Mouse (Mus musculus) liver, postnatal 0 days (tissue): ENCODE results near the gene Pimreg. TPM values are rescaled to one million over a fixed set of nuclear protein-coding genes. Genes with fewer than 3 reads are reported as not detected.

Experiments
- ATAC-seq: fragments of 200-750 bp; cut with Nextera tagmentation; 2 replicates; pipeline ENCODE4 v1.8.0; 2017; ENCODE audit warnings: mild to moderate bottlenecking, moderate library complexity
- DNase-seq: peaks from one replicate; pipeline ENCODE4 v3.0.0-alpha.2; 2016
- H3K27ac ChIP-seq: fragments of 300-500 bp; sonication (generic); 2 replicates; pipeline ENCODE4 v1.5.1; 2014; ENCODE audit warnings: antibody characterized with exemption, moderate library complexity, mild to moderate bottlenecking, low read depth
- H3K27me3 ChIP-seq: fragments of 300-500 bp; sonication (generic); 2 replicates; pipeline ENCODE4 v1.6.1; 2014; ENCODE audit warnings: low read length, control low read depth, mixed read lengths; ENCODE audit not compliant: insufficient read depth
- H3K36me3 ChIP-seq: fragments of 300-500 bp; sonication (generic); replicated peaks from 2 replicates; pipeline ENCODE4 v1.6.1; 2014; ENCODE audit warnings: mild to moderate bottlenecking, control low read depth, low read length, moderate library complexity, mixed read lengths; ENCODE audit not compliant: insufficient read depth
- H3K4me1 ChIP-seq: fragments of 300-500 bp; sonication (generic); 2 replicates; pipeline ENCODE4 v1.6.1; 2014; ENCODE audit warnings: antibody characterized with exemption, mild to moderate bottlenecking, control low read depth; ENCODE audit not compliant: insufficient read depth
- H3K4me2 ChIP-seq: fragments of 300-500 bp; sonication (generic); 2 replicates; pipeline ENCODE4 v1.6.1; 2014; ENCODE audit warnings: low read depth, mild to moderate bottlenecking, low read length, moderate library complexity, mixed read lengths
- H3K4me3 ChIP-seq: fragments of 300-500 bp; sonication (generic); 2 replicates; pipeline ENCODE4 v1.5.1; 2014; ENCODE audit warnings: low read depth, low read length
- H3K9ac ChIP-seq: fragments of 300-500 bp; sonication (generic); replicated peaks from 2 replicates; pipeline ENCODE4 v1.6.1; 2014; ENCODE audit warnings: mild to moderate bottlenecking, moderate library complexity
- H3K9me3 ChIP-seq: fragments of 300-500 bp; sonication (generic); 2 replicates; pipeline ENCODE4 v1.6.1; 2016; ENCODE audit warnings: mild to moderate bottlenecking, control low read depth, low read length, mixed read lengths
- CTCF ChIP-seq: sonication (generic); IDR thresholded peaks from 2 replicates; pipeline ENCODE4 v1.5.1; 2016; ENCODE audit warnings: antibody characterized with exemption, low read depth
- EP300 ChIP-seq: IDR thresholded peaks from 2 replicates; pipeline ENCODE4 v1.6.1; 2016; ENCODE audit warnings: antibody characterized with exemption, low read depth, mild to moderate bottlenecking
- WGBS: fragments of 180-500 bp; shearing (Covaris S2); extraction: QIAGEN DNeasy Blood & Tissue Kit; methylation state at CpG from one replicate; pipeline ENCODE4 v1.1.7; 2014; ENCODE audit not compliant: insufficient replicate concordance; 5-methylcytosine and 5-hydroxymethylcytosine counted together
- polyA plus RNA-seq: library from polyadenylated mRNA; unstranded; fragments of >200 nt; fragmentation: Nextera tagmentation; extraction: Ambion mirVana; gene quantifications from 2 replicates; pipeline ENCODE4 v1.2.1, GENCODE M21; 2015

Pimreg gene
- polyA plus RNA-seq, 1 experiment from 2014 or later: 7.0 TPM

- H3K27ac ChIP-seq: no peak within 1 kb of the TSS
- H3K9ac ChIP-seq: no peak within 1 kb of the TSS
- H3K4me1 ChIP-seq: peaks cover 7% of the 10 kb centered on the region
- no peaks in the 10 kb centered on the region for H3K9me3 ChIP-seq
- H3K4me3 ChIP-seq: no peak within 1 kb of the TSS
- H3K4me2 ChIP-seq: no peak within 1 kb of the TSS
- H3K27me3 ChIP-seq: no peaks in the 10 kb centered on the region
- TF ChIP-seq EP300 (no peak), CTCF (no peak)
- H3K36me3 ChIP-seq: no peaks in the 10 kb centered on the region
- WGBS: 67% methylated on average over 4 of the region's 4 CpGs
- DNase-seq: no peak
- ATAC-seq: no peak
These were observed 4.4 kb upstream of the Pimreg start, which contains the start of gene Aipl1 for GRCm38 (mm10) chr11:72037409-72037808. Gene Aipl1, minus strand, starts transcription at chr11:72037509.

GRCm38 (mm10) chr11:72037996-72038395 is 3.8 kb upstream of the Pimreg start:
- Histone ChIP-seq H3K27ac (no peak overlapping the region), H3K9me3 (no peaks in the 10 kb centered on the region), H3K36me3 (no peaks in the 10 kb centered on the region), H3K4me3 (no peak overlapping the region), H3K4me1 (peaks cover 13% of the 10 kb centered on the region), H3K27me3 (no peaks in the 10 kb centered on the region), H3K4me2 (no peak overlapping the region), H3K9ac (no peak overlapping the region)
- TF ChIP-seq EP300 (no peak), CTCF (peak; percentile 86)
- ATAC-seq (no peak), DNase-seq (peak; percentile 79)
- WGBS: 4% methylated on average over 4 of the region's 4 CpGs

GRCm38 (mm10) chr11:72039599-72040386 is 2.0 kb upstream of the Pimreg start:
- TF ChIP-seq CTCF (no peak), EP300 (no peak)

GRCm38 (mm10) chr11:72041290-72041767 is 503 bp upstream of the Pimreg start:
- 9% methylated on average over 6 of the region's 6 CpGs for WGBS
- Histone ChIP-seq H3K9me3 (no peaks in the 10 kb centered on the region), H3K27ac (peak overlapping the region; percentile 34; the same call in 1 of the 2 replicates), H3K4me1 (peaks cover 18% of the 10 kb centered on the region), H3K36me3 (no peaks in the 10 kb centered on the region), H3K4me2 (peak overlapping the region; percentile 79), H3K9ac (peak overlapping the region; percentile 18; the same call in 1 of the 2 replicates), H3K4me3 (peak overlapping the region; percentile 62), H3K27me3 (no peaks in the 10 kb centered on the region)
- ATAC-seq (no peak), DNase-seq (no peak)
- TF ChIP-seq CTCF (no peak), EP300 (no peak)

More at GRCm38 (mm10) chr11:72039599-72040386, 2.0 kb upstream of the Pimreg start:
- no peak overlapping the region for H3K4me2 ChIP-seq
- no peaks in the 10 kb centered on the region for H3K36me3 ChIP-seq
- no peak overlapping the region for H3K9ac ChIP-seq
- H3K9me3 ChIP-seq: no peaks in the 10 kb centered on the region
- H3K4me3 ChIP-seq: no peak overlapping the region
- no peak for ATAC-seq
- H3K27me3 ChIP-seq: no peaks in the 10 kb centered on the region
- peaks cover 18% of the 10 kb centered on the region for H3K4me1 ChIP-seq
- H3K27ac ChIP-seq: no peak overlapping the region
- 60% methylated on average over 16 of the region's 16 CpGs for WGBS
- DNase-seq: no peak

- H3K27me3 ChIP-seq: no peaks in the 10 kb centered on the region
- WGBS: 3% methylated on average over 14 of the region's 14 CpGs
- ATAC-seq (peak; percentile 24; the same call in 1 of the 2 replicates), DNase-seq (no peak)
- H3K27ac ChIP-seq: no peak overlapping the region
- H3K9me3 ChIP-seq: no peaks in the 10 kb centered on the region
- no peak for TF ChIP-seq CTCF
- no peak for TF ChIP-seq EP300
- H3K4me3 ChIP-seq: peak overlapping the region; percentile 62
- peak overlapping the region; percentile 26 for H3K9ac ChIP-seq
- no peaks in the 10 kb centered on the region for H3K36me3 ChIP-seq
- peak overlapping the region; percentile 79 for H3K4me2 ChIP-seq
- H3K4me1 ChIP-seq: peaks cover 18% of the 10 kb centered on the region
These were observed 799 bp downstream of the Pimreg start for GRCm38 (mm10) chr11:72042631-72043030.

GRCm38 (mm10) chr11:72044231-72044630 is 2.4 kb downstream of the Pimreg start:
- Histone ChIP-seq H3K4me3 (no peak overlapping the region), H3K9ac (no peak overlapping the region), H3K27me3 (no peaks in the 10 kb centered on the region), H3K4me2 (no peak overlapping the region), H3K4me1 (peaks cover 18% of the 10 kb centered on the region), H3K9me3 (no peaks in the 10 kb centered on the region), H3K36me3 (no peaks in the 10 kb centered on the region), H3K27ac (no peak overlapping the region)
- TF ChIP-seq CTCF (no peak), EP300 (no peak)
- DNase-seq (no peak), ATAC-seq (no peak)
- 75% methylated on average over 3 of the region's 3 CpGs for WGBS
